Mouse (Mus musculus) embryonic stem cell, embryonic (primary cell): ENCODE data around the gene Cnpy3.

ENCODE experiments used
- CTCF ChIA-PET, 4 experiments: fragments of 300-600 bp in 2 of 4; fragments of 350-600 bp in 2 of 4; sonication (Branson Sonifier 250); formaldehyde crosslinking; loops; one replicate each; lab custom pipeline; 2022; ENCODE audit warnings: inconsistent platforms in 2 of 4; lab: Charles Lee
- POLR2A ChIA-PET, 4 experiments: fragments of 300-600 bp in 2 of 4; fragments of 350-600 bp in 2 of 4; sonication (Branson Sonifier 250); formaldehyde crosslinking; loops; one replicate each; lab custom pipeline; 2022; ENCODE audit warnings: antibody characterized with exemption in 4 of 4, inconsistent platforms in 1 of 4; lab: Charles Lee

The Cnpy3 gene

GRCm38 (mm10) chr17:46747234-46747633, 4.8 kb downstream of the Cnpy3 start:
- ChIA-PET CTCF (interaction anchor here in 2 of 4 experiments (0.6 to 1.6 kb wide), 3 partner anchors 11 to 220 kb away, joined by 3 to 11 read pairs (median 5); no protein-coding TSS in a partner anchor), POLR2A (interaction anchor here in 2 of 4 experiments (0.7 to 2.5 kb wide), 5 partner anchors 13 to 100 kb away, joined by 3 to 11 read pairs (median 4); partner anchors contain the start of gene 2310039H08Rik (in 1 of the 2))

DNA sequence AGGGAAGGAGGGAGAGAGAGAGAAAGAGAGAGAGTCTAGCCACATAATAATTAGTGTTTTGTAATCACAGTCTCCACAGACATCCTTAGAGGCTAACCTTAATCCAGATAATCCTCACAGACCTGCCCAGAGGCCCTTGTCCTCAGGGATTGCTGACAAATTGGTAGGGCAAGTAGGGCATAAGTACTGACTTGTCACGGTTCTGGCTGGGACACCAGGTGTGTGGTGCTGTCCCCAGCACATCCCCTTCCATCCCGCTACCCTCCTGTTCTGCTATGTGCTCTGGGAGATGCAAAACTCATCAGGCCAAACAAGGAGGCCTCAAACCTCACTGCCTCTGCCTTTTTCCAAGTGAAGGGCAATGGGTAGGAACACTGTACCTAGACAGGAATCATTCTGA, 6.5 kb downstream of the Cnpy3 start:
- POLR2A ChIA-PET, result no interaction called here
- CTCF ChIA-PET, result no interaction called here

GRCm38 (mm10) chr17:46742986-46743385, 9.0 kb downstream of the Cnpy3 start:
- ChIA-PET POLR2A (interaction anchor here in 3 of 4 experiments (0.6 to 3.0 kb wide), 10 partner anchors 9 to 39 kb away, joined by 3 to 15 read pairs (median 4); partner anchors contain the start of genes Cnpy3 (in 3 of the 3), 2310039H08Rik (in 1 of the 3) and Rpl7l1 (in 1 of the 3)), CTCF (interaction anchor here in 1 of 4 experiments (0.7 kb wide), 1 partner anchor 9 kb away, joined by 3 read pairs; the partner anchor contains the start of gene Cnpy3)

DNA sequence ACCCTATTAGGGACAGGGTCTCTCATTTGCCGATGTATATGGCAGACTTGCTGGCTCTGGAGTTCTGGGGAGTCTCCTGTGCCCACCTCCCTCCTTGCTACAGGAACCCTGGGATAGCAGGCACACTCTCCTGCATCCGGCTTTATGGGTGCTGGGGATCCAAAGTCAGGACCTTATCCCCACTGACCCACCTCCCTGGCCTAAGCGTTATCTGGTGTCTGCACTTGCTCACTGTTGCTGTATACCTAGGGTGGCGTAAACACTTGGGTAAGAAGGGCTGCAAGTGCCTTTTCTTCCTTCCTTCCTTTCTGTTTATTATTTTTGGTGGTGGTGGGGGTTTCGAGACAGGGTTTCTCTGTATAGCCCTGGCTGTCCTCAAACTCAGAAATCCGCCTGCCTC, 10.7 kb downstream of the Cnpy3 start:
- ChIA-PET POLR2A (interaction anchor here in 1 of 4 experiments (3.0 kb wide), 1 partner anchor 11 kb away, joined by 15 read pairs; the partner anchor contains the start of gene Cnpy3), CTCF (interaction anchor here in 1 of 4 experiments (0.9 kb wide), 1 partner anchor 10 kb away, joined by 5 read pairs; no protein-coding TSS in a partner anchor)

DNA sequence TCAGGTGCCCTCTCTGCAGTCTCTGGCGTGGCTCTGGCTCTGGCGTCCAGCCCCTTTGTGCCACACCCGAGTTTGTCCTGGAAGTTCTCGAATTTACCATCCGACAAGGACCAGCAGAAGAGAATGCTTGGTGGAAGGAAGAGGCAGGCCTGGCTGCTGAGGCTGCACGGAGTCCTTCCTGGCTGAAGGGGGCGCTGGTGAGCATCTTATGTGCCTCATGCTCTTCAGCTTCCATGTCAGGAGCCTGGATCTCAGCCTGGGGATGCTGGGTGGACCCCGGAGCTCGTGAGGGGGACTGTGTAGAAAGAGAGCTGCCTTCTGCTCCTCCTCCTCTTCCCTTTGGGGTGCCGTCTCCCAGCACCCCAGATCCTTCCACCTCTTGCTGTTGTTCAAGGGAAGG, 15.9 kb downstream of the Cnpy3 start:
- POLR2A ChIA-PET, result interaction anchor here (0.5 to 1.9 kb wide), 23 partner anchors 8 to 773 kb away, joined by 3 to 9 read pairs (median 3); partner anchors contain the start of genes 2310039H08Rik (in 2 of the 4), Cnpy3 (in 2 of the 4), Tbcc (in 2 of the 4) and Bicral (in 1 of the 4)
- CTCF ChIA-PET, result interaction anchor here (0.5 to 1.3 kb wide), 35 partner anchors 8 to 251 kb away, joined by 3 to 9 read pairs (median 4); partner anchors contain the start of genes 2310039H08Rik (in 2 of the 4), Cnpy3 (in 1 of the 4), Klhdc3 (in 1 of the 4) and Ppp2r5d (in 1 of the 4)

DNA sequence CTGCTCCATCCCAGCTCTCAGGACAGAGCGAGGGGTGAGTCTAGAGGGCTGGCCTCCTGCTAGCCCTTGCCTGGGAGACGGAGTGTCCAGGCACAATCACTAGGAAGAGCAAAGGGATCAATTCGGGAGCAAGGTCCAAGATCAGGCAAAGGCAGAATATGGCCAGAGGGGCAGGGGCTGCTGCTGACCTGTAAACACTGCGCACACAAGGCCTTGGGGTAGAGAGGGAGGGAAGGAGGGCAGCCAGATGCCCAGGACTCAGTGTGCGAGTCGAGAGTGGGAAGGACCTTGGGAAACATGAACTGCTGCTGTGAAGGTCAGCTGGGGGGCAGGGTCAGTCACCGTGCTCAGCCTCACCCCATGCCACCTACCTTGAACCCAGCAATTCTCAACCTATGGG, 16.7 kb downstream of the Cnpy3 start:
- CTCF ChIA-PET, result interaction anchor here in 3 of 4 experiments (0.6 to 1.0 kb wide), 3 partner anchors 10 to 30 kb away, joined by 3 read pairs; partner anchors contain the start of gene Ppp2r5d (in 1 of the 3)
- POLR2A ChIA-PET, result interaction anchor here in 2 of 4 experiments (1.0 to 2.5 kb wide), 2 partner anchors 20 to 47 kb away, joined by 3 to 9 read pairs; partner anchors contain the start of gene Rpl7l1 (in 1 of the 2)

GRCm38 (mm10) chr17:46734055-46734454, 18.0 kb downstream of the Cnpy3 start:
- CTCF ChIA-PET, result interaction anchor here in 3 of 4 experiments (0.5 to 1.6 kb wide), 7 partner anchors 9 to 261 kb away, joined by 3 to 8 read pairs (median 3); no protein-coding TSS in a partner anchor
- POLR2A ChIA-PET, result interaction anchor here (0.8 to 2.5 kb wide), 11 partner anchors 9 to 157 kb away, joined by 3 to 9 read pairs (median 4); partner anchors contain the start of genes 2310039H08Rik (in 1 of the 4), Ppp2r5d (in 1 of the 4) and Rpl7l1 (in 1 of the 4)

DNA sequence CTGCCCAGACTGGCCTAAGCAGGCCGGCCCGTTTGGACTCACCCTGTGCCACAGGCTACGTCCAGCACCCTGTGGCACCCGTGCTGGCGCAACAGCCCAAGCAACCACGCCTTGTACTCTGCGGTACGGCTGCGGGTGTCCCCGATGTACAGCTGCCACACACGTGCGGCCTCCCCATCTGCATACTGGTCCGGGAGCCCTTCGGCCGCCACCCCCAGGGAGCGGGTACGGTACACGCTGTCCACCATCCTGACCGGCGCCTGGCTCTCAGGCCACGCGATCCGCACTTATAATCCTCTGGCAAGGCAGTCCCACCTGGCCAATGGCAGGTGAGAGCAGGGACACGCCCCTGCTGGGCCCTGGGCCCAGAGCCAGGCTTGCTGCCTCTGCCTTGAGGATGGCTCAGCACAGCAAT, 23.1 kb downstream of the Cnpy3 start, which contains the start of gene Gnmt:
Gene Gnmt (minus strand): TSS at position 265 of the 415 bp plus-strand sequence.
- ChIA-PET CTCF (interaction anchor here in 2 of 4 experiments (0.6 kb wide), 2 partner anchors 100 to 812 kb away, joined by 3 to 4 read pairs; partner anchors contain the start of gene Ptk7 (in 1 of the 2)), POLR2A (interaction anchor here in 3 of 4 experiments (0.5 to 2.0 kb wide), 9 partner anchors 9 to 129 kb away, joined by 3 to 10 read pairs (median 5); partner anchors contain the start of genes 2310039H08Rik (in 2 of the 3), Ppp2r5d (in 2 of the 3) and Bicral (in 1 of the 3))

GRCm38 (mm10) chr17:46728496-46728895, 23.5 kb downstream of the Cnpy3 start:
- ChIA-PET POLR2A (interaction anchor here in 3 of 4 experiments (0.5 to 2.0 kb wide), 10 partner anchors 8 to 130 kb away, joined by 3 to 10 read pairs (median 4); partner anchors contain the start of genes 2310039H08Rik (in 2 of the 3), Ppp2r5d (in 2 of the 3), Bicral (in 1 of the 3) and Cnpy3 (in 1 of the 3)), CTCF (interaction anchor here in 2 of 4 experiments (0.6 to 1.0 kb wide), 2 partner anchors 99 to 135 kb away, joined by 3 read pairs; partner anchors contain the start of gene Ptk7 (in 1 of the 2))

DNA sequence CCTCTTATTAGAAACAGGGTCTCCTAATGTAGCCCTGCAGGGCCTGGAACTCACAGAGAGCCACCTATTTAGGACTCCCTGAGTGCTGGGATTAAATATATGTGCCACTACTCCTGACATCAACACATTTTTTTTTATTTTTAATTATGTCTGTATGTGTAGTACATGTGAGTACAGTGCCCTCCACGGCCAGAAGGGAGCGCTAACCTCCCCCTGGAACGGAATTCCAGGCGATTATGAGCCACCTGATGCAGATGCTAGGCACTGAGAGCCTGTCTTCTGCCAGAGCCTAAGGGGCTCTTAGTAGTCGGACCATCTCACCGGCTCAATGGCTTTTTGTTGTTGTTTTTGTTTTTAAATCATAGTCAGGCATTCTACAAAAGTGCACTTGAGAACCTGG, 24.0 kb downstream of the Cnpy3 start:
- ChIA-PET CTCF (interaction anchor here in 3 of 4 experiments (0.6 to 1.9 kb wide), 5 partner anchors 18 to 236 kb away, joined by 3 to 8 read pairs (median 3); partner anchors contain the start of gene Tbcc (in 1 of the 3)), POLR2A (interaction anchor here in 2 of 4 experiments (0.8 to 2.0 kb wide), 10 partner anchors 8 to 120 kb away, joined by 3 to 10 read pairs (median 4); partner anchors contain the start of genes 2310039H08Rik (in 2 of the 2), Ppp2r5d (in 2 of the 2) and Cnpy3 (in 1 of the 2))

DNA sequence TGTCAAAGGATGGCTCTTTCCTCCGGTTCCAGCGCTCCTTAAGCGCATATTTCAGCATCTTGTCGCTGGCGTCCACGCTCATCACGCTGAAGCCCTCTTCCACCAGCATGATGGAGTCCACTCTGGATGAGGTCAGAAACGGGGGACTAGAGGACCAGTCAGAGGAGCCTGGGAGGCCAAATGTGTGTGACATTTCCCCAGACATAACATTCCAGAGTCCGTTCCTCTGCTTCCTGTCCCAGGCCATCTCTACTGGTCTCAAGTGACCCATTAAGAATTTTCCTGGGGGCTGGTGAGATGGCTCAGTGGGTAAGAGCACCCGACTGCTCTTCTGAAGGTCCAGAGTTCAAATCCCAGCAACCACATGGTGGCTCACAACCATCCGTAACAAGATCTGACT, 24.7 kb downstream of the Cnpy3 start:
- CTCF ChIA-PET, result interaction anchor here in 3 of 4 experiments (0.6 to 1.9 kb wide), 11 partner anchors 9 to 298 kb away, joined by 3 to 9 read pairs (median 4); partner anchors contain the start of genes Bicral (in 1 of the 3), Crip3 (in 1 of the 3) and Tbcc (in 1 of the 3)

GRCm38 (mm10) chr17:46725731-46726645, 26.0 kb downstream of the Cnpy3 start:
- ChIA-PET CTCF (interaction anchor here (0.5 to 2.5 kb wide), 38 partner anchors 8 to 483 kb away, joined by 3 to 35 read pairs (median 4); partner anchors contain the start of genes 2310039H08Rik (in 1 of the 4), Ppp2r5d (in 1 of the 4), Ptk7 (in 1 of the 4) and Tbcc (in 1 of the 4)), POLR2A (interaction anchor here (0.6 to 2.7 kb wide), 31 partner anchors 7 to 297 kb away, joined by 3 to 24 read pairs (median 3); partner anchors contain the start of genes Tbcc (in 3 of the 4), 2310039H08Rik (in 2 of the 4), Ppp2r5d (in 2 of the 4) and Cnpy3 (in 1 of the 4))

More for the DNA sequence above, 24.7 kb downstream of the Cnpy3 start:
- POLR2A ChIA-PET, result interaction anchor here in 3 of 4 experiments (0.6 to 2.0 kb wide), 9 partner anchors 10 to 179 kb away, joined by 3 to 10 read pairs (median 4); partner anchors contain the start of genes 2310039H08Rik (in 1 of the 3) and Ppp2r5d (in 1 of the 3)

DNA sequence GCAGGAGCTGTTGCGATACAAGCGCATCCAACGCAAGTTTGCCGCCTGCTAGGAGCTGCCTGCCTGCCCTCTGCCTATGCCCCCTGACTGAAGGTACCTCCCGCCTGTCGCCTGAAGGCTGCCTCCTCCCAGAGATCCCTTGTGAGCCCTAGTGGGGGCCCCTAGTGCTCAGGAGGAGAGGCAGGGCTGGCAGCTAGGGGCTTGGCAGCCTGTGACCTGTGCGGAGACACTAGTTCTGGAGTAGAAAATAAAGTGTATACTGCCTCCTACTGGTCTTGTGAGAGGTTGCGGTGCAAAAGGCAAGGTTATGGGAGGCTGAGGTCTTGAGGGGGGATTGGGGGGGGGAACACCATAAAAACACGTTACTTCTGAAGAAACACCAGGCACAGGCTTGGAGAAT, 26.7 kb downstream of the Cnpy3 start:
- CTCF ChIA-PET, result interaction anchor here (0.5 to 2.5 kb wide), 65 partner anchors 8 to 865 kb away, joined by 3 to 35 read pairs (median 4); partner anchors contain the start of genes Ppp2r5d (in 2 of the 4), 2310039H08Rik (in 1 of the 4), Cnpy3 (in 1 of the 4) and Ptk7 (in 1 of the 4)
- POLR2A ChIA-PET, result interaction anchor here (0.6 to 3.2 kb wide), 46 partner anchors 8 to 296 kb away, joined by 3 to 24 read pairs (median 4); partner anchors contain the start of genes Cnpy3 (in 2 of the 4), Ppp2r5d (in 2 of the 4), Tbcc (in 2 of the 4) and 2310039H08Rik (in 1 of the 4)

- CTCF ChIA-PET, result interaction anchor here (0.6 to 2.5 kb wide), 63 partner anchors 9 to 866 kb away, joined by 3 to 35 read pairs (median 4); partner anchors contain the start of genes Ppp2r5d (in 2 of the 4), 2310039H08Rik (in 1 of the 4), Cnpy3 (in 1 of the 4) and Klc4 (in 1 of the 4)
- POLR2A ChIA-PET, result interaction anchor here (0.5 to 3.2 kb wide), 53 partner anchors 8 to 901 kb away, joined by 3 to 24 read pairs (median 4); partner anchors contain the start of genes Cnpy3 (in 2 of the 4), Ppp2r5d (in 2 of the 4), Rrp36 (in 2 of the 4) and Tbcc (in 2 of the 4)
Observed at GRCm38 (mm10) chr17:46724477-46725084, 27.4 kb downstream of the Cnpy3 start.

DNA sequence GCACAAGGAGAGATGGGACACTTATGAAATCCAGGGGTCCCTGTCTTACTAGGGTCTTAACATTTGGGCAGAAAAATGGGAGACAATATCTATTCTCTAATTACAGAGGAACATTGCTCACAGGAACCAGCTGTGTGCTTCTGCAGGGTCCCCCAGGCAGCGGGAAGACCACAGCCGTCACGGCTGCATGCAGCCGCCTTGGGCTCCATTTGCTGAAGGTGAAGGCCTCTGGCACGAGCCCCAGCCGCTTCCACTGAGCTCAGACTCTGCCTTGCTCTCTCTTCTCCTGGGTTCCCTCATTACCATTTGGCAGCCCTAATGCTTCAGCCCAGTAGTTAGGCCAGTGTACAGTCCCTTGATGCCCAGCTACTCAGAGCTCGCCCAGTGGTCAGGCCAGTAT, 30.9 kb downstream of the Cnpy3 start:
- CTCF ChIA-PET, result interaction anchor here in 3 of 4 experiments (0.6 to 2.3 kb wide), 3 partner anchors 16 to 555 kb away, joined by 3 to 9 read pairs (median 3); no protein-coding TSS in a partner anchor

More for the DNA sequence above, 30.9 kb downstream of the Cnpy3 start:
- POLR2A ChIA-PET, result interaction anchor here in 2 of 4 experiments (0.5 to 2.6 kb wide), 10 partner anchors 9 to 170 kb away, joined by 3 to 11 read pairs (median 3); partner anchors contain the start of genes Ppp2r5d (in 2 of the 2), Klhdc3 (in 1 of the 2), Ptcra (in 1 of the 2) and Tbcc (in 1 of the 2)
